Mouse (Mus musculus) thymus, postnatal 14 days (tissue): ENCODE data around the gene Cryab.

Experiments used
- DNase-seq: peaks from one replicate; pipeline ENCODE4 v3.0.0; 2021

Gene Cryab

DNA sequence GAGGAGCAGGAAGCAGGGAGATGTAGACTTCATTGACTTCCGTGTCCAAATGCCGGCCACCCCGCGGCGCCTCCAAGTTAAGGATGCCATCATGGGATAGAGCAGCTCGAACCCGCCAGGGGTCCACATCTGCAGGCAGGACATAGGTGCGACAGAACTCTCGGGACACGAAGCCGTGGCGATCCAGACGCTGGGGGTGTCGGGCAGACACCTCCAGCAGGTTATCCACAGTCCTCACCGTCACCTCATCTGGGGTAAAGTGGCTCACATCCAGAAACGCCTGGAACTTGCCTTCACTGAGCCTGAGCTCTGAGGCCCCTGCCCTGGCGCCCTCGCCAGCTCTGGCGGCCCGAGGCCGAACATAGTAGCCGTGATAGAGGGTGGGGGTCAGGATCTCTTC lies at the start of gene Cryab:
TSS of gene Cryab (plus strand) at position 3 of the 400 bp plus-strand sequence.
- no peak for DNase-seq

GRCm38 (mm10) chr9:50704907-50705306 lies 46.2 kb upstream of the Cryab start:
- no peak for DNase-seq

DNA sequence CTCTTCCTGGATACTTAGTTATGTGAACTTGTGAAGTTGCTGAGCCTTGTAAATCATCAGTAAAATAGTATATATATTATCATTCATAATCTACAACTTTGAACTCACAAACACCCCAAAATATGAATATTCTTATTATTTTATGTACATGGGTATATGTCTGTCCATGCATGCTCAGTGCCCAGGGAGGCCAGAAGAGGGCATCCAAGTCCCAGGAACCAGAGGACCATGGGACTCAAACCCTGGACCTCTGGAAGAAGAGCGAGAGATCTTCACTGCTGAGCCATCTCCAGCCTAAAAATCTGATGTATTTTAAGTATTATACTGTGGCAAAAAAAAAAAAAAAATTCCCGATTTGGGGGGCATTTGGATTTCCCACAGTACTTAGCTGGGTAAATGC lies 42.0 kb upstream of the Cryab start:
- peak; percentile 30 for DNase-seq

DNA sequence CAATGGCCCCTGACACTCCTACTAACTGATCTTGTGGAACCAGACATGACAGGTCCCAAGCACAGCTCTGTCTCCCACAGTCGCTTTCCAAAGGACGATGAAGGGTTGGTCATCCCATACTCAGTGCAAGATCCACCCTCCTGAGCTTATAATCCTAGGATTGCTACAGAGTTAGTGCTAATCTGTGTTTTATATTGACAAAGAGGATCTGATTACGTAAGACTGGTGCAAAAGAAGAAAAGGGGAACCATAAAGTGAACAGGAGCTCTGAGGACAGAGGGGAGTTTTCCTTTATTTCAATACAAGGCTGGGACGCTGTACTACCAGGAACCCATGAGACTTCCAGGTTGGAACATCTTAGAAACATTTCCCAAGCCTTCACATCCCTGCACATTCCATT lies 39.8 kb upstream of the Cryab start:
- no peak for DNase-seq

DNA sequence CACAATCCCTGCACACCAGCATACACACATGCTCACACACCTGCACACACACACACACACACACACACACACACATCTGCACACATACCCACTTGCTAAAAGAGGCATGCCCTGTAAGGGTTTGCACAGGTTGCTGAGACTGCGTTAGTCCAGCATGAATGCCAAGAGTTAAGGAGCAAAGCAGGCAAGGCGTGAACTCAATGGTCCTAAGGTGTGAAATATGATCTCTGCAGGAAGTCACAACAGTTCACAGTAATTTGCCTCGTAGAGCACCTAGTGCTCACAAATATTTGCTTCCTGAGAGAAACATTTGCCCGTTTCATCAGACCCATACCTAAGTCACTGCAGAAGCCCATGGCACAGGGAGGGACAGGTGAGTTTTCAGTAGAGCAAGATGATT lies 36.9 kb upstream of the Cryab start:
- DNase-seq = no peak

DNA sequence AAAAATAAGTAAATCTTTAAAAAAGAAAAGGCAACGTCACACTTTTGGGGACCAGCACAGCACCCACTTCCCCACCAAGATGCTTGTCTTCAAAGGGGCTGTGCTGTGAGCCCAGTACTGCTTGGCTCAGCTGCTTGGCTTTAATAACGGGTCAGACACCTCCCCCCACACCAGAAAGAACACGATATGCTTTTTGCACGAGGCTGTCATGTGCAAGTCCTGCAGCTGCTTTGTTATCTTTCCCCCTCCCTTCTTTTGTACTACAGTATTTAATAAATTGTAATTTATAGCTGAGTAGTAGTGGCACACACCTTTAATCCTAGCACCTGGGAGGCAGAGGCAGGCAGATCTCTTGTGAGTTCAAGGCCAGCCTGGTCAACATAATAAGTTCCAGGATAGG lies 32.2 kb upstream of the Cryab start:
- no peak for DNase-seq

GRCm38 (mm10) chr9:50721061-50721460 lies 30.1 kb upstream of the Cryab start:
- no peak for DNase-seq

GRCm38 (mm10) chr9:50722451-50722911 lies 28.6 kb upstream of the Cryab start:
- no peak for DNase-seq

- DNase-seq = no peak
Measured at GRCm38 (mm10) chr9:50723406-50723805, 27.7 kb upstream of the Cryab start.

GRCm38 (mm10) chr9:50724147-50724546 lies 27.0 kb upstream of the Cryab start:
- DNase-seq = no peak

DNA sequence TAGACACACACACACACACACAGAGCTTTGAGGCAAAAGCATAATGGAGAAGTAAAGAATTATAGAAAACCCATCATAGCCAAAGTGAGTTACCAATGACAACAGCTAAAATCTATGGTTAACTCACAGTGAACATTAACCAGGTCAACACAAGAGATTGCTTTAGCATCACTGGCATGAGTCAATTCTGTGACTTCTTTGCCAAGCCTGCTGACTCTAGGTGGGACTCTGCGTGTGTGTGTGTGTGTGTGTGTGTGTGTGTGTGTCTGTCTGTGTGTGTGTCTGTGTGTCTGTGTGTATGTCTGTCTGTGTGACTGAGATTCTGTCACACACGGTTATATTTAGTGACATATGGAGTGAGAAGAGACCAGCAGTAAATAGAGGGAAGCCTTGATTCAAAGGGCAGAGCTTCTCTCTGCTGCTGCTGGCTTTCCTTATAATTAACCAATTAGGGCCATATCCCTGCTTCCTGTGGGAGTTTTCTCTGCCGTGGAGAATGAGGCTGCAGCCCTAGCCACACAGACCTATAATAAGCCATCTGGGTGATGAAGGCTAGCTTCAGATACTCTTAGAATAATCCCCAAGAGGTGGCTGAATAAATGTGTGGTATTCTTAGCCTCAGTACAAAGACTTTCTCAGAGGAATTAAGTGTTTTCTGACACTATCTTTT lies 26.3 kb upstream of the Cryab start:
- no peak for DNase-seq

GRCm38 (mm10) chr9:50725921-50726590 lies 25.1 kb upstream of the Cryab start:
- no peak for DNase-seq

DNA sequence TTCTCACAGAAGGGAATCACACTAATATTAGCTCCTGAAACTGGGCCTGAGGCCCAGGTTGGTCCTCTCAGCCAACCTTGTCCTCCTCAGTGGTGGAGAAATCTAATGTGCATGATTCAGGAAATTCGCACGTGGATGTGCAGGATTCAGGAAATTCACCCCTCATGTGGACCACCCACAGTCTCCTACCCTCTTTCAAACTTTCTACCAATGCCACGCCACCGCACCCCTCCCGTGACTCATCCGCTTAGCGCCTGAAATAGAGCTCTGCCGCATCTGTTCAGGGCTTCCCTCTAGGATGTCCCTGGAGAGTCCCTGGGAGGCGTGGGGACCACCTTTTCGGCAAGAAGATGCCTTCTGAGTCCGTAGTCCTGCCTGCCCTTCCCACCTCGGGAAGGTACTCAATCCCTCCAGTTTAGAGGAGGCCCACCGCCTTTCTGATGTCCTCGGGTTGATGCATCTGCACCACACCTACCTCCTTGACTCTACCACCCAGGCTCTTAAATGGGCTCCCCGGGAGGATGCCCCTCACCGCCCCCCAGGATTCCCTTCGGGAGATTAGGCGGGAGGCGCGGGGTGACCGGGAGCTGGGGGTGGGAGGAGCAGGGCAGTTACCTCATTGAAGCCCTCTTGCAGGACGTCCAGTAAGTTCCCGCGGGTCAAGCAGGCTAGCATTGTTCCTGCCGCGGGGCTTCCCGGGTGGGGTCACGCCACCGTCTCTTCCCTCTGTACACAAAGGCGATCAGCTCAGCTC lies 23.8 kb upstream of the Cryab start:
- DNase-seq = no peak

GRCm38 (mm10) chr9:50727925-50728651 lies 23.0 kb upstream of the Cryab start:
- peak; percentile 52 for DNase-seq

- DNase-seq = no peak
Measured at GRCm38 (mm10) chr9:50729600-50729999, 21.5 kb upstream of the Cryab start.

GRCm38 (mm10) chr9:50732560-50732959 lies 18.6 kb upstream of the Cryab start:
- no peak for DNase-seq

DNA sequence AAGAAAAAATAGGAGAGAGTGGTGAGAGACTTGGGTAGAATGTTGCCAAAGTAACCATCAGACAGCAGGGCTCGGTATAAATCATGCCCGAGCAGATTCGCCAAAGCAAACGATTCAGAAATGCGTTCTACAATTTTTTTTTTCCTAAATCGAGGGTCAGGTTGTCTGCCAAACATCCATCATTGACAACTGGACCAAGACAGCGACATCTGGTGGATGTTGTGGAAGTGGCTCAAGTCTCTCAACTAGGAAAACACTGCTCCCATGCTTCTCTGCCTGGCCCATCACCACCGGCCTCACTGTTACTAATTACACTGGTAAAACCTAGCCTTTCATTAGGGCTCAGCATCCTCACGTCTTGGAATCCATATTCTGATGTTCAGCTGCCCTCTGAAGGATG lies 16.1 kb upstream of the Cryab start:
- DNase-seq = no peak

GRCm38 (mm10) chr9:50738914-50739870 lies 11.9 kb upstream of the Cryab start, which contains the start of gene Dixdc1:
Gene Dixdc1 (minus strand): TSS chr9:50739517.
- peak; percentile 83 for DNase-seq

DNA sequence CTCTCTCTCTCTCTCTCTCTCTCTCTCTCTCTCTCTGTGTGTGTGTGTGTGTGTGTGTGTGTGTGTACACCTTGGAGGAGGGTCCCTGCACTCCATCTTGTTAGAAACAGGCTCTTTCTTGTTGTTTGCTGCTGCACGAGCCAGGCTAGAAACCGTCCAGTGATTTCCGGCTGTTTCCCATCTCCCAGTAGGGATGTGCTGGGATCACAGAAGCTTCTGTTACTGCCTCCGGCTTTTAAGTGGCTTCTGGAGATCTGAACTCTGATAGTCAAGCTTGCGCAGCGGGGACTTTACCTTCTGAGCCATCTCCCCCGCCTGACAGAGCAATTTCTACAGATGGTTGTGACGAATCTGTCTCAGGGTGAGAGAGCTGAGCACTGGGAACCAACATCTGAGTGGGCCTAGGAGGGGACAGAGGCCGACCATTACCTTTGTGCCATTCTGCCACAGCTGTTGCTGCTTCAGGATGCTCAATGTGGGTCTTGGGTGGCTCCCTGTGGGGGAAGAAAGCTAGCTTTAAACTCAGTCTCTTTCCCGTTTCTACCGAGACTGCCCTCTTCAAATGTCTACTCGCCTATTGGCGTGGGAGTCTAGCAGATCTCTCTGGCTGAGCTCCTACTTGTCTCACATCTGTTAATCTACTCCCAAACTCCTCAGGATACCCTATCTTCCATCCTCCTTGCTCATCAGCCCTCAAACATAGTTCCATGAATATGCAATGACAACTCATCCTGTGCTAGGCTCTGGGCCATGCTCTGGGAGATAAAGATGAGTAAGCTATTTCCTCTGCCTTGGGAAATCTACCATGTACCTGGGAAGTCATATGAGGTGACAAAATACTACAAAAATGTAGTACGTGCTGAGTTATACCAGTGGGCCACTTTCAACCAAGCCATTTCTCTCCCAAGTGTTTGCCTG lies 10.0 kb upstream of the Cryab start:
- no peak for DNase-seq

GRCm38 (mm10) chr9:50742261-50742660 lies 8.9 kb upstream of the Cryab start:
- no peak for DNase-seq

DNA sequence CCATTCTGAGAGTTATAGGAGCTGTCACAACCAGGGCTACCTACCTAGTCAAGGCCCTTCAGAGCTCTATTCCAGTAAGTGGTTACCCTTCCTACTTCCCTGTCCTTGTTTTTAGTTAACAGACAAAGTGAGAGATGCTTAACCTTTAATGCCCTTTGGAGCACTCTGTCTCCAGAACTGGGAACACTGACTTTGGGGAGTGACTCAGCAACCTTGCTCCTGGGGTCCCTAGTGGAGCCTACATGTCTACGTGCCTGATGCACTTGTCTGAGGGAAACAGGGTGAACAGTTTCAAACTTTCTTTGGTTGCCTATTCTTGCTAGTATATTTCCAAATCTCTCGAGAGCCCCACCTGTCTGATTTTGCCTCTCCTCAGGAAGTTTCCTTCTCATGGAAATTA lies 8.4 kb upstream of the Cryab start:
- DNase-seq = no peak
